Mouse (Mus musculus) heart, adult 8-10 months (tissue): ENCODE measurements at regions not wholly inside any gene's neighbourhood (a gene's known extent, or its start where the extent isn't known, plus 50 kb on each side); places are given as distances from the start of the nearest gene placed in this dataset.

Experiments
- DNase-seq: peaks from one replicate; pipeline ENCODE4 v3.0.0; 2022; ENCODE audit warnings: low spot score

DNA sequence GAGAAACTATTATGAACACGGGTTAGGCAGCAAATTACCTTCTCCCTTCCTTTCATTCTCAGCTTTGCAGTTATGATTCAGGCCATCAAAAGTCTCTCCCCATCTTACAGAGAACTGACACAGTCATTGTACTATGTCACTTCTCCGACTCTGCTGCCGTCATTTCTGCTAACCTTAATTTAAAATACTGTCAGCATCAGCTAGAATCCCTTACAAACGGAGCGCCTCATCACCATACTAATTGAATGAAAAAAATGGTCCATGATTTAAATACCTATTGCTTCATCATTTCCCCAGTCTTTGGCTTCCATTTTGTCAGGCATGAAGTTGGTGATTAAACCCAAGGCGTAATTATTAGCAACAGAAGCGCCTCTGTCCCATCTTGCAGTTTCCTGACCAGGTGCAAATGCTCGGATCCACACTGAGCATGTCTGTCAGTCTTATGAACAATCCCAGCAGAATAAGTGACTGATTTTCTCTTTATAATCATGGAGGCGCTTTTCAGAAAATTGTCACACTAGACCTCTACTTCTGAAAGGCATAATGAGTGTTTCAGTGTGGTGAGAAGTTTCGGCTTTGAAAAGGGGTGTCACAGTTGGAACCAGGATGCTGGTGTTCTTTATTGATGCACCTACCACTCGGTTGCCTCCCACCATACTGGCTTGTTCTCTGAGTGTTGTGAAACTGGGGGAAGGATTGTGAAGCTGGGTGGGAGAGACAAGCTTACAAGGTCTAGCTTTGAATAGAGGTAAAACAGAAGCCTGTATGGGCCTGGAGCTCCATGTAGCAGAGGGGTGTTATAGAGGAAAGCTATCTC, 52.4 kb upstream of the Npy start:
- DNase-seq, result no peak
